Mouse (Mus musculus): ENCODE measurements around the gene Ccr6. TPM values are rescaled to one million over a fixed set of nuclear protein-coding genes. Genes with fewer than 3 reads are reported as not detected.

Ccr6 gene
- polyA plus RNA-seq, 1 experiment, result 12.1 TPM

DNA sequence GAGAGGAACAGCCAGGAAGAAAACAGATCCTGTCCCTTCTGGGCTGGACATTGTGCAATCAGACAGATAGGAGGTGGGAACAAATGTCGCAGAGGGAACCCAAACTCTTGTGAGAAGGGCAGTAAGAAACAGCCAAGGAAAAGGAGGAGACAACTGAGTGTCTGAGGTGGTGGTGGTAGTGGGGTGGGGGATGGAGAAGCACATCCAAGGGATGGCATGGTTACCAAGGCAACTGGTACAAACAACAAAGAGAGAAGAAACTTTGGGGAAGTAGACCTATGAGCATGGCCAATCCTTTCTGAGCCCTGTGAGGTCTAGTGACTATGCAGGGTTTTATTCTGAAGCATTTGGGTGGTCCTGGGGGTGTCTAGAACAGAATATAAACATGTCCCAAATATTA lies 21.5 kb upstream of the Ccr6 start:
- 9% methylated on average over 1 of the region's 1 CpGs for WGBS
- Histone ChIP-seq H3K36me3 (ENCODE audit: control insufficient read depth, insufficient read depth, low read length) (no peaks in the 10 kb centered on the region), H3K27ac (ENCODE audit: control insufficient read depth, insufficient read depth, low read length) (no peak overlapping the region), H3K27me3 (ENCODE audit: control insufficient read depth, insufficient read depth, low read length) (no peaks in the 10 kb centered on the region), H3K4me1 (replicated peaks; ENCODE audit: control insufficient read depth, insufficient read depth, low read length) (0 out of 2 replicates have a peak, but pooled peaks cover 4% of the 10 kb centered on the region), H3K4me3 (ENCODE audit: control insufficient read depth, insufficient read depth, low read length) (no peak overlapping the region)
- no peak for DNase-seq
- TF ChIP-seq POLR2A (IDR thresholded peaks at IDR 0.05; ENCODE audit: control insufficient read depth, extremely low read depth, insufficient read depth, low read length, poor library complexity) (no peak), CTCF (IDR thresholded peaks at IDR 0.05; ENCODE audit: borderline replicate concordance, control insufficient read depth, extremely low read depth, insufficient read depth, low read length, poor library complexity) (no peak)

GRCm38 (mm10) chr17:8215016-8215745 lies 20.7 kb upstream of the Ccr6 start:
- Histone ChIP-seq H3K4me3 (ENCODE audit: control insufficient read depth, insufficient read depth, low read length) (no peak overlapping the region), H3K27ac (ENCODE audit: control insufficient read depth, insufficient read depth, low read length) (no peak overlapping the region), H3K4me1 (replicated peaks; ENCODE audit: control insufficient read depth, insufficient read depth, low read length) (0 out of 2 replicates have a peak, but pooled peaks cover 4% of the 10 kb centered on the region), H3K27me3 (ENCODE audit: control insufficient read depth, insufficient read depth, low read length) (no peaks in the 10 kb centered on the region), H3K36me3 (ENCODE audit: control insufficient read depth, insufficient read depth, low read length) (no peaks in the 10 kb centered on the region)
- DNase-seq, result no peak
- TF ChIP-seq CTCF (IDR thresholded peaks at IDR 0.05; ENCODE audit: borderline replicate concordance, control insufficient read depth, extremely low read depth, insufficient read depth, low read length, poor library complexity) (no peak), POLR2A (IDR thresholded peaks at IDR 0.05; ENCODE audit: control insufficient read depth, extremely low read depth, insufficient read depth, low read length, poor library complexity) (no peak)
- WGBS, result 93% methylated on average over 12 of the region's 12 CpGs

GRCm38 (mm10) chr17:8223225-8223624 lies 12.6 kb upstream of the Ccr6 start:
- no peaks in the 10 kb centered on the region for H3K36me3 ChIP-seq (ENCODE audit: control insufficient read depth, insufficient read depth, low read length)
- WGBS, result 96% methylated on average over 10 of the region's 10 CpGs

DNA sequence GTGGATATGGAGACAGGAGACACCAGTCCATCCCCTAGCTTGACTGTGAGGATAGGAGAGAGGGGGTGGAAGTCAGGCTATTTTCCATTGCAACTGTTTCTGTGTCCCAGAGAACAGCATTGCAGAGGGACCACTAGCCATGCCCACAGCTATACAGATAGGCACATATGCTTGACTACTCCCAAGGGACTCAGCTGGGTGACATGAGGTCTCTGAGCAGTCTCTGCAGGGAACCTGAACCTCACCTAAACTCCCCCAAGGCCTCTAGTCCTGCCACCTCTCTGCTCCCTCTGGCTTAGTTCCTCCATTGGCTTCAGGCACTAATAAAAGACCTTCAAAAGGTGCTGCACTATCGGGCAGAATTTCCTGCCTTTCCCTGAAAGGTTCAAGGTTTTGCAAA lies 11.8 kb upstream of the Ccr6 start:
- WGBS, result 89% methylated on average over 1 of the region's 1 CpGs
- no peak for DNase-seq
- no peak for TF ChIP-seq POLR2A (IDR thresholded peaks at IDR 0.05; ENCODE audit: control insufficient read depth, extremely low read depth, insufficient read depth, low read length, poor library complexity)
- no peak for TF ChIP-seq CTCF (IDR thresholded peaks at IDR 0.05; ENCODE audit: borderline replicate concordance, control insufficient read depth, extremely low read depth, insufficient read depth, low read length, poor library complexity)

More at GRCm38 (mm10) chr17:8223225-8223624, 12.6 kb upstream of the Ccr6 start:
- Histone ChIP-seq H3K27ac (ENCODE audit: control insufficient read depth, insufficient read depth, low read length) (no peak overlapping the region), H3K4me1 (replicated peaks; ENCODE audit: control insufficient read depth, insufficient read depth, low read length) (0 out of 2 replicates have a peak, but pooled peaks cover 5% of the 10 kb centered on the region), H3K4me3 (ENCODE audit: control insufficient read depth, insufficient read depth, low read length) (no peak overlapping the region), H3K27me3 (ENCODE audit: control insufficient read depth, insufficient read depth, low read length) (no peaks in the 10 kb centered on the region)
- no peak for DNase-seq
- no peak for TF ChIP-seq POLR2A (IDR thresholded peaks at IDR 0.05; ENCODE audit: control insufficient read depth, extremely low read depth, insufficient read depth, low read length, poor library complexity)
- no peak for TF ChIP-seq CTCF (IDR thresholded peaks at IDR 0.05; ENCODE audit: borderline replicate concordance, control insufficient read depth, extremely low read depth, insufficient read depth, low read length, poor library complexity)

GRCm38 (mm10) chr17:8225166-8225565 lies 10.7 kb upstream of the Ccr6 start:
- Histone ChIP-seq H3K27ac (ENCODE audit: control insufficient read depth, insufficient read depth, low read length) (no peak overlapping the region), H3K4me1 (replicated peaks; ENCODE audit: control insufficient read depth, insufficient read depth, low read length) (peaks cover 9% of the 10 kb centered on the region; the same call in 1 of the 2 replicates), H3K27me3 (ENCODE audit: control insufficient read depth, insufficient read depth, low read length) (no peaks in the 10 kb centered on the region), H3K36me3 (ENCODE audit: control insufficient read depth, insufficient read depth, low read length) (no peaks in the 10 kb centered on the region), H3K4me3 (ENCODE audit: control insufficient read depth, insufficient read depth, low read length) (no peak overlapping the region)
- 93% methylated on average over 2 of the region's 2 CpGs for WGBS
- TF ChIP-seq POLR2A (IDR thresholded peaks at IDR 0.05; ENCODE audit: control insufficient read depth, extremely low read depth, insufficient read depth, low read length, poor library complexity) (no peak), CTCF (IDR thresholded peaks at IDR 0.05; ENCODE audit: borderline replicate concordance, control insufficient read depth, extremely low read depth, insufficient read depth, low read length, poor library complexity) (no peak)
- no peak for DNase-seq

More for the DNA sequence above, 11.8 kb upstream of the Ccr6 start:
- Histone ChIP-seq H3K27ac (ENCODE audit: control insufficient read depth, insufficient read depth, low read length) (no peak overlapping the region), H3K27me3 (ENCODE audit: control insufficient read depth, insufficient read depth, low read length) (no peaks in the 10 kb centered on the region), H3K4me3 (ENCODE audit: control insufficient read depth, insufficient read depth, low read length) (no peak overlapping the region), H3K4me1 (replicated peaks; ENCODE audit: control insufficient read depth, insufficient read depth, low read length) (peaks cover 9% of the 10 kb centered on the region; the same call in 1 of the 2 replicates), H3K36me3 (ENCODE audit: control insufficient read depth, insufficient read depth, low read length) (no peaks in the 10 kb centered on the region)

GRCm38 (mm10) chr17:8225746-8226145 lies 10.1 kb upstream of the Ccr6 start:
- Histone ChIP-seq H3K4me1 (replicated peaks; ENCODE audit: control insufficient read depth, insufficient read depth, low read length) (peaks cover 9% of the 10 kb centered on the region; the same call in 1 of the 2 replicates), H3K4me3 (ENCODE audit: control insufficient read depth, insufficient read depth, low read length) (no peak overlapping the region), H3K27ac (ENCODE audit: control insufficient read depth, insufficient read depth, low read length) (no peak overlapping the region), H3K27me3 (ENCODE audit: control insufficient read depth, insufficient read depth, low read length) (no peaks in the 10 kb centered on the region), H3K36me3 (ENCODE audit: control insufficient read depth, insufficient read depth, low read length) (no peaks in the 10 kb centered on the region)
- 82% methylated on average over 4 of the region's 4 CpGs for WGBS
- DNase-seq, result no peak
- TF ChIP-seq POLR2A (IDR thresholded peaks at IDR 0.05; ENCODE audit: control insufficient read depth, extremely low read depth, insufficient read depth, low read length, poor library complexity), result no peak
- TF ChIP-seq CTCF (IDR thresholded peaks at IDR 0.05; ENCODE audit: borderline replicate concordance, control insufficient read depth, extremely low read depth, insufficient read depth, low read length, poor library complexity), result no peak
